Mouse (Mus musculus): Measurements from ENCODE around the gene Wwp2.

- TF ChIP-seq CTCF (IDR thresholded peaks at IDR 0.05; ENCODE audit: borderline replicate concordance, insufficient read depth, low read length) = no peak
- TF ChIP-seq POLR2A (IDR thresholded peaks at IDR 0.05; ENCODE audit: low read depth, low read length) = no peak
Measured at GRCm38 (mm10) chr8:107544211-107544610, 108.0 kb downstream of the Wwp2 start.
